Mouse (Mus musculus) heart, embryonic 11.5 days (tissue): ENCODE data around the gene Kcnh7. TPM values are rescaled to one million over a fixed set of nuclear protein-coding genes. Genes with fewer than 3 reads are reported as not detected.

Experiments
- ATAC-seq: fragments of 200-750 bp; cut with Nextera tagmentation; replicated peaks from 2 replicates; pipeline ENCODE4 v1.8.0; 2017; ENCODE audit warnings: moderate library complexity; ENCODE audit not compliant: insufficient number of reproducible peaks, low FRiP score, low TSS enrichment
- H3K27ac ChIP-seq: fragments of 300-500 bp; sonication (generic); 2 replicates; pipeline ENCODE4 v1.5.1; 2014; ENCODE audit warnings: mild to moderate bottlenecking, low read depth, low read length
- H3K27me3 ChIP-seq: fragments of 300-500 bp; sonication (generic); 2 replicates; pipeline ENCODE4 v1.6.1; 2014; ENCODE audit warnings: mild to moderate bottlenecking, low read length, mixed read lengths; ENCODE audit not compliant: control insufficient read depth, insufficient read depth
- H3K36me3 ChIP-seq: fragments of 300-500 bp; sonication (generic); 2 replicates; pipeline ENCODE4 v1.6.1; 2014; ENCODE audit warnings: mild to moderate bottlenecking, low read length, moderate library complexity, mixed read lengths; ENCODE audit not compliant: control insufficient read depth, insufficient read depth
- H3K4me1 ChIP-seq: fragments of 300-500 bp; sonication (generic); 2 replicates; pipeline ENCODE4 v1.6.1; 2014; ENCODE audit warnings: low read length; ENCODE audit not compliant: control insufficient read depth, insufficient read depth
- H3K4me2 ChIP-seq: fragments of 300-500 bp; sonication (generic); 2 replicates; pipeline ENCODE4 v1.6.1; 2014; ENCODE audit warnings: mild to moderate bottlenecking, moderate library complexity
- H3K4me3 ChIP-seq: fragments of 300-500 bp; sonication (generic); 2 replicates; pipeline ENCODE4 v1.5.1; 2014; ENCODE audit warnings: low read depth, low read length
- H3K9ac ChIP-seq: fragments of 300-500 bp; sonication (generic); 2 replicates; pipeline ENCODE4 v1.6.1; 2014; ENCODE audit warnings: mild to moderate bottlenecking, low read depth, low read length, moderate library complexity
- H3K9me3 ChIP-seq: fragments of 300-500 bp; sonication (generic); replicated peaks from 2 replicates; pipeline ENCODE4 v1.6.1; 2016; ENCODE audit warnings: low read length; ENCODE audit not compliant: control insufficient read depth
- WGBS: fragments of 180-500 bp; shearing (Covaris S2); extraction: QIAGEN DNeasy Blood & Tissue Kit; methylation state at CpG from one replicate; pipeline ENCODE4 v1.1.7; 2014; ENCODE audit not compliant: insufficient replicate concordance; 5-methylcytosine and 5-hydroxymethylcytosine counted together
- polyA plus RNA-seq: library from polyadenylated mRNA; unstranded; fragments of >200 nt; fragmentation: Nextera tagmentation; extraction: Ambion mirVana; gene quantifications from 2 replicates; pipeline ENCODE4 v1.2.1, GENCODE M21; 2014

The Kcnh7 gene
- polyA plus RNA-seq, 1 experiment from 2014 or later: 7.4 TPM

DNA sequence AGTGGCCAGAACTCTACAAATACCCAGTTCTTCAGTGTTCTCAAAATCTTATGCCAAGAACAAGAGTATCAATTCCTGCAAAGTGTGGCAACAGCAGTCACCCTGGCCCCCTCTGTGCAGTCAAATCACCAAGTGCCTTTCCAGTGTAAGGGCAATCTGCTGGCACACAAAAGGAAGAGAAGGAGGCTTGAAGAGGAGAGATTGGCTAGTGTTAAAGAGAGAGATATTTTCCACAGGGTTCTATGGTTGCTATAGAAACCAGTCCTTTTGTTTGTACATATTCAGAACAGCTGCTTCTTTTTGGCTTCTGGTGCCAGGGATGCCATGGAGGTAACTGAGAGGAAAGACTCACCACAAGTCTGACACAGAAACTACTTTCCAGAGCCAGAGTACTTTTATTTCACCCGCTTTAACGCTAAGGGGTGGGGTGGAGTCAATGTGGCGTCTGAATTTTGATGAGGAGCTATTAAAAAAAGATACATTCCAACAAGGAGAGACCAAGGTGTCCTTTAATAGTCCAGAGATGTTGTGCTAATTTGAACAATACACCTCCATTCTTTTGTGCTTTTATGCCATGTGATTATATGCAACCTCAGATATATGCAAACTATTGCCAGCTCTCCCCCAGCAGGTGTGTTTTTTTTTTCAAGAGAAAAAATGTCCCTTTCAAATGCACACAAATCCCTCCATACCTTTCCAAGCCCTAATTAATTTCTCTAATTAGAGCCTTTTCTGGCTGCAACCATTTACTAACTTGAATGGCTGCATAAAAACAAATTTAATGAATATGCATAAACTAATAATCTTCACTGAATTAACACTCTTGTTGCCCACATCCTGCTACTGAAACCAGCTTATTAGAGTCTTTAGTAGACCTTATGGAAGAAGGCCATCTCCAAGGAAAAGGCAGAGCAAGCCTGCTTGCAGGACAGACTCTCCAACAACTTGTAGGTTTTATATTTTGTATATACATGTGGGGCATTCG is 66.6 kb downstream of the Kcnh7 start:
- WGBS: 73% methylated on average over 4 of the region's 4 CpGs
- no peak overlapping the region; the same call in 1 of the 2 replicates for H3K4me2 ChIP-seq
- ATAC-seq: no peak
- no peak overlapping the region for H3K4me3 ChIP-seq
- peaks cover 4% of the 10 kb centered on the region for H3K4me1 ChIP-seq
- 0 out of 2 replicates have a peak overlapping the region, but pooled peaks have one; percentile 10 for H3K27ac ChIP-seq
- no peaks in the 10 kb centered on the region for H3K27me3 ChIP-seq
- no peak overlapping the region for H3K9ac ChIP-seq
- no peaks in the 10 kb centered on the region for H3K36me3 ChIP-seq
- H3K9me3 ChIP-seq: no peaks in the 10 kb centered on the region

DNA sequence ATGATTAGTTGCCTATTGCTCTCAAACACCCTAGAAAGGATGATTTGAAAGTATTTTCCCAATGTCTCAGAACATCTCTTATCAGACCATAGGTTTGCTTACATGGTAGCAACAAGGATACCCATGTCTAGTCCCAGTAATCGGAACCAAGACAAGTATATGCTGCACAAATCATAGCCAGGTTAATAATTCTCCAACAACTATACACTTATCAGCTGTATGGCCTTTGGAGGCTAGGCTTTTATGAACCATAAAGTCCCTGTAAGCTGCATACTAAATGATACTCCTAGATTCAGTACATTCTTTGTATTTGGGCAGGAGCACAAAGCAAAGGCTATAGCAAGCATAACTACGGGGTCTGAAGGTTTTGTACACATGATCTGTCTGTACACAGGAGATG is 78.1 kb downstream of the Kcnh7 start:
- WGBS: 86% methylated on average over 2 of the region's 2 CpGs
- Histone ChIP-seq H3K27ac (no peak overlapping the region), H3K9ac (no peak overlapping the region), H3K27me3 (no peaks in the 10 kb centered on the region), H3K4me2 (no peak overlapping the region), H3K9me3 (no peaks in the 10 kb centered on the region), H3K36me3 (no peaks in the 10 kb centered on the region), H3K4me1 (no peaks in the 10 kb centered on the region), H3K4me3 (no peak overlapping the region)
- no peak for ATAC-seq

DNA sequence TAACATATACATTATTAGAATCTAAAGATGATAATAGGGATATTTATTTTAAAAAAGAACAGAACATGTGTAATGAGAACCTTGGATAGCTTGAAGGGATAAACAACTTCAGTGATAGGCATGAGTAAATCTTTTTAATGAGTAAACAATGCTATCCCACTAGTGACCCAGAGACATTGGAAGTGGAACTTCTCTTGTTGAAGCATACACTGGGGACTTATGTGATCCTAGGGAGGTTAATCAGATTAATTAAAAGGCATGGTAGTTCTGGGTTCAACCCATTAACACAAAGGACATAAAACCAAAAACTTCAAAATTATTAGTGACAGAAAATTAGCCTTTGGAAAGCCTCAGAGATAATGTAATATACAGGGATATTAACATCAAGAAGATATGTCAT is 84.4 kb downstream of the Kcnh7 start:
- no peak overlapping the region for H3K4me2 ChIP-seq
- no peaks in the 10 kb centered on the region for H3K9me3 ChIP-seq
- H3K27ac ChIP-seq: no peak overlapping the region
- H3K36me3 ChIP-seq: no peaks in the 10 kb centered on the region
- no peak overlapping the region for H3K9ac ChIP-seq
- no peaks in the 10 kb centered on the region for H3K27me3 ChIP-seq
- ATAC-seq: no peak
- H3K4me1 ChIP-seq: no peaks in the 10 kb centered on the region
- H3K4me3 ChIP-seq: no peak overlapping the region

DNA sequence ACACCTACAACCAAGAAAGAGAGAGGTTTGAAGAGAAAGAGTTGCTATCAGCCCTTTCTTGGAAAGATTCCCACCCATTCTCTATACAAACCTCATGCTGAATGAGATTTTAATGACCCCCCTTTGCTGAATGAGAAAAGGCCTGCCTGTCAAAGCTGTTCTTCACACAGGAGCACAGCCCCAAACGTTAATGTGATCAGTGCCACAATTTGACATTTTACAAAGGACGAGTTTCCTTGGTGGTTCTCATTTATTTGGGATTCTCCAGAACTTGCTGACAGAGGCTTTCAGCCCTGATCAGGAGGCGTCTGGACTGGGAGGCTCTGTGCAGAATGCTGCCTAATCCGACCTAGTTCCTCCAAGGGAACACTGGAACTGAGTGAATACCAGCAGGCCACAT is 92.3 kb downstream of the Kcnh7 start:
- H3K27me3 ChIP-seq: no peaks in the 10 kb centered on the region
- no peak overlapping the region for H3K4me3 ChIP-seq
- no peaks in the 10 kb centered on the region for H3K9me3 ChIP-seq
- WGBS: 50% methylated on average over 4 of the region's 4 CpGs
- ATAC-seq: no peak
- no peak overlapping the region for H3K9ac ChIP-seq
- no peak overlapping the region for H3K4me2 ChIP-seq
- no peak overlapping the region for H3K27ac ChIP-seq
- H3K36me3 ChIP-seq: no peaks in the 10 kb centered on the region
- no peaks in the 10 kb centered on the region for H3K4me1 ChIP-seq

DNA sequence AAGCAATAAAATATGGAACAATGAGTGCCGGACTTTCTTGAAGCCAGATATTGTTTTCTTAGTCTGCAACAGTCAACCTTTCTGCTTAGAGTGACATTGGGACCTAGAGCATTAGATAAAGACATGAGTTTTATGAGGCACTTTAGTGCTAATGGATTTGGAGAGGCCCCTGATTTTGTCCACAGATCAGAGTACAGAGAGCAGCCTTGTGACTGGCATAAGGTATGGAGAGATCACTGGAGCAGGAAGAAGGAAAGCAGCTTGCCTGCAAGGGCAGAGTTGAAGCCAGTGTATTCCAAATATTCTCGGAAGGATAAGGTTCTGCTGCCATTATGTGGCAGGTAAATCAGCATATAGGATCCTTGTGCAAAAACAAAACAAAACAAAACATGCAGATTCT is 93.6 kb downstream of the Kcnh7 start:
- 74% methylated on average over 2 of the region's 2 CpGs for WGBS
- no peak for ATAC-seq
- no peak overlapping the region for H3K27ac ChIP-seq
- H3K36me3 ChIP-seq: no peaks in the 10 kb centered on the region
- H3K4me1 ChIP-seq: no peaks in the 10 kb centered on the region
- H3K4me3 ChIP-seq: no peak overlapping the region
- H3K9ac ChIP-seq: no peak overlapping the region
- H3K27me3 ChIP-seq: no peaks in the 10 kb centered on the region
- H3K4me2 ChIP-seq: no peak overlapping the region
- H3K9me3 ChIP-seq: no peaks in the 10 kb centered on the region

DNA sequence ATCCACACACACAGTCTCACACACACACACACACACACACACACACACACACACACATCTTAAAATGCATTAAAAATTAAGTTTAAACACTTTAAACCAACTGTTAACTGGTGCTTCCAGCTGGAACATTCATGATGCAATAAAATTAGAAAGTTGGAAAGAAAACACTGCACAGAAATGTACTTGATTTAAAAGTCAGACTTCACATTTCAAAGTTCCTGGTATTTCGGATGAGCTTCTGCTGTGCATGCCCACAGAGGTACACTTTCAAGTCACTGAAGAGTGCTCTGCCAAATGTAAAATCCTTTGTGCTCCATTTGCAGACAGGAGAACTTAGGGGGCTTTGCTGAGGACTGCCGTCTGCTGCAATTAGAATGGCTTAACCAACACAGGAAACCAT is 125.7 kb downstream of the Kcnh7 start:
- Histone ChIP-seq H3K36me3 (no peaks in the 10 kb centered on the region), H3K9ac (no peak overlapping the region), H3K4me3 (no peak overlapping the region), H3K4me1 (no peaks in the 10 kb centered on the region), H3K9me3 (no peaks in the 10 kb centered on the region), H3K4me2 (no peak overlapping the region), H3K27me3 (no peaks in the 10 kb centered on the region), H3K27ac (no peak overlapping the region)
- no peak for ATAC-seq
- 79% methylated on average over 2 of the region's 2 CpGs for WGBS

DNA sequence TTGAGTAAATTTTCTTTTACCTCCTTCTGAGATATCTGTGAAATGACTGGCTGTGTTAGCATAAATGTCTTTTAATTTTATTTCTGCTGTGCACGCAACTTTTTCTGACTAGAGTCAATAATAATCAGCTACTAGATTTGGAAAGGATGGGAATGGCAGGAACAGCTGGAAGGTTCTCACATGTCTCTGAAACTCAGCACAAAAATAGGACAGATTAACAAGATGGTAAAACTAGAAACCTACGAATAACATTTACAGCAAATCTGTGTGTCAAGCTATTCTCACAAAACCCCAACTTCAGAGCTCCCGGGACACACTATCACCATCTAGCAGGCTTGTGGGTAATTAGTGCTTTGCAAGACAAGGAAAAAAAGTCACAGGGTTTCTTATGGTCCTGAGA is 134.2 kb downstream of the Kcnh7 start:
- WGBS: 85% methylated on average over 3 of the region's 3 CpGs
- no peaks in the 10 kb centered on the region for H3K27me3 ChIP-seq
- H3K4me2 ChIP-seq: no peak overlapping the region
- no peak overlapping the region for H3K4me3 ChIP-seq
- no peaks in the 10 kb centered on the region for H3K9me3 ChIP-seq
- ATAC-seq: no peak
- H3K36me3 ChIP-seq: no peaks in the 10 kb centered on the region
- H3K4me1 ChIP-seq: no peaks in the 10 kb centered on the region
- H3K9ac ChIP-seq: no peak overlapping the region
- H3K27ac ChIP-seq: no peak overlapping the region

DNA sequence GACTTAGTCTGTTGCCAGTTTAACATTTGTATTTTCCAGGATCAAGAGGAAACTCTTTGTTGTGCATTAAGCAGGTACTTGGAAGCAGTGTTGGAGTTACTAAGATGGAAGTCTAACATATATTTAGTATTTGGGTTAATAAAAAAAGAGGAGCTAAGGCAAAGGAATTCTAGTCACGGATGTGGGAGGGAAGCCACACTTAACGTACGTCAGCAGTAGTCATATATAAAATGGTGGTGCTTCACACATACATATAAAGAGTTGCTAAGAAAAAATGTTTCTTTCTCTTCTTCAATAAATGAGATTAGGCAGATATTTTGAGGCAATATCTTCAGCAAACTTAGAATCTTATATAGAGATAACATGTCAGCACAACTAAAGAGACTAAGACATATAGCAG is 144.4 kb downstream of the Kcnh7 start:
- Histone ChIP-seq H3K9ac (no peak overlapping the region), H3K27ac (no peak overlapping the region), H3K4me3 (no peak overlapping the region), H3K4me1 (no peaks in the 10 kb centered on the region), H3K4me2 (no peak overlapping the region), H3K9me3 (no peaks in the 10 kb centered on the region), H3K36me3 (no peaks in the 10 kb centered on the region), H3K27me3 (no peaks in the 10 kb centered on the region)
- no peak for ATAC-seq
- 84% methylated on average over 3 of the region's 3 CpGs for WGBS

DNA sequence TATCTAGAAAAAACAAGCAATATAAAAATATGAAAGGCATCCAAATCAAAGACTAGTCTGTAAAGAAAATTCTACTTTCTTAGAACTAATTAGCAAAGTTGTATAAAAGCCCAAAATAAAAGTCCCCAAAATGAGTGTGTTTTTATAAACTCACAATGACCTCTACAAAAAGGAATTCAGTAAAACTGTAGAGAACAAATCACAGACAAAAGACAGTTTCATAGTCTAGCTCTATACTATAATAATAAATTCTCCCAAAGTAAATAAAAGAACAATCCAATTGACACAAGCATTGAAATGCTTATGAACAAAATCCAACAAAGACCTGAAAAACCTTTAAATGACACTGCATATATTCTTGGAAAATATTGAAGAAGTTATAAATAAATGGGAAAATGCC is 169.2 kb downstream of the Kcnh7 start:
- H3K4me2 ChIP-seq: no peak overlapping the region
- no peaks in the 10 kb centered on the region for H3K9me3 ChIP-seq
- no peaks in the 10 kb centered on the region for H3K4me1 ChIP-seq
- H3K9ac ChIP-seq: no peak overlapping the region
- ATAC-seq: no peak
- no peaks in the 10 kb centered on the region for H3K36me3 ChIP-seq
- no peak overlapping the region for H3K27ac ChIP-seq
- H3K4me3 ChIP-seq: no peak overlapping the region
- no peaks in the 10 kb centered on the region for H3K27me3 ChIP-seq
